Mouse (Mus musculus) midbrain, embryonic 12.5 days (tissue): ENCODE measurements around the gene Mreg. TPM values are rescaled to one million over a fixed set of nuclear protein-coding genes. Genes with fewer than 3 reads are reported as not detected.
"Not testable (repeated sequence)": the region's sequence is repeated elsewhere in the genome, so short reads cannot be mapped to it uniquely, and the experiment has no call there.

Source experiments
- ATAC-seq: fragments of 200-750 bp; cut with Nextera tagmentation; 2 replicates; pipeline ENCODE4 v1.8.0; 2017; ENCODE audit warnings: low read depth, moderate TSS enrichment, moderate library complexity; ENCODE audit not compliant: low FRiP score
- H3K27ac ChIP-seq: fragments of 300-500 bp; sonication (generic); replicated peaks from 2 replicates; pipeline ENCODE4 v1.5.1; 2016; ENCODE audit warnings: mild to moderate bottlenecking
- H3K27me3 ChIP-seq: fragments of 300-500 bp; sonication (generic); 2 replicates; pipeline ENCODE4 v1.6.1; 2016; ENCODE audit warnings: mild to moderate bottlenecking
- H3K36me3 ChIP-seq: fragments of 300-500 bp; sonication (generic); 2 replicates; pipeline ENCODE4 v1.6.1; 2016
- H3K4me1 ChIP-seq: fragments of 300-500 bp; sonication (generic); 2 replicates; pipeline ENCODE4 v1.6.1; 2016
- H3K4me2 ChIP-seq: fragments of 300-500 bp; sonication (generic); replicated peaks from 2 replicates; pipeline ENCODE4 v1.6.1; 2016; ENCODE audit warnings: mild to moderate bottlenecking, moderate library complexity
- H3K4me3 ChIP-seq: fragments of 300-500 bp; sonication (generic); 2 replicates; pipeline ENCODE4 v1.5.1; 2016; ENCODE audit warnings: mild to moderate bottlenecking
- H3K9ac ChIP-seq: fragments of 300-500 bp; sonication (generic); replicated peaks from 2 replicates; pipeline ENCODE4 v1.6.1; 2016; ENCODE audit warnings: mild to moderate bottlenecking, moderate library complexity
- H3K9me3 ChIP-seq: fragments of 300-500 bp; sonication (generic); 2 replicates; pipeline ENCODE4 v1.6.1; 2016; ENCODE audit warnings: mild to moderate bottlenecking
- WGBS: fragments of 180-500 bp; shearing (Covaris S2); methylation state at CpG from one replicate; pipeline ENCODE4 v1.1.7; 2016; 5-methylcytosine and 5-hydroxymethylcytosine counted together
- polyA plus RNA-seq: library from polyadenylated mRNA; unstranded; fragments of >200 nt; fragmentation: Nextera tagmentation; extraction: Ambion mirVana; gene quantifications from 2 replicates; pipeline ENCODE4 v1.2.1, GENCODE M21; 2016

Gene Mreg
- polyA plus RNA-seq, 1 experiment from 2014 or later = 3.1 TPM

DNA sequence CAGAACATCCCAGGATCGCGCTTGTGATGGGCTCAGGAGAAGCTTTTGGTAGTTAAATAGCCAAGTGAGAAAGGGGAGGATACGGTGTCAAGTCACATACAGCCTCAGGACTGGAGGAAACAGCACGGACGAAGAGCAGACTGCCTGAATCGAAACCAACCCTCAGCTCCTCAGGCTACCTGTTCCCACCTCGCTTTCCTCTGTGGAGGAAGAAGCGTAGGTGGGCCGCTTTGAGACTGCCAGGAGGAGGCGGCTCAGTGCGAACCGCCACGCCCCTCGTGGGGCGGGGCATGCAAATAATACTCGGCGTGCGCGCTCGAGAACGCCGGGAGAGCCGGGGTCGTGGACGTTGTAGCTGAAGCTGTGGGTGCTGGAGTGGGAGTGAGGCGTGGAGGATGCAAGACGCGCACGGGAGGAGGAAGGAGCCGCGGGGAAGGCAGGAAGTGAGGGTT lies 13.6 kb upstream of the Mreg start:
- H3K27me3 ChIP-seq = peaks cover 23% of the 10 kb centered on the region
- H3K9ac ChIP-seq = peak overlapping the region; percentile 41; the same call in 1 of the 2 replicates
- peak overlapping the region; percentile 64 for H3K4me2 ChIP-seq
- H3K4me1 ChIP-seq, H3K36me3 ChIP-seq, H3K27ac ChIP-seq, H3K9me3 ChIP-seq: not testable (repeated sequence)
- ATAC-seq = peak; percentile 92
- WGBS = 2% methylated on average over 25 of the region's 31 CpGs
- peak overlapping the region; percentile 44 for H3K4me3 ChIP-seq

DNA sequence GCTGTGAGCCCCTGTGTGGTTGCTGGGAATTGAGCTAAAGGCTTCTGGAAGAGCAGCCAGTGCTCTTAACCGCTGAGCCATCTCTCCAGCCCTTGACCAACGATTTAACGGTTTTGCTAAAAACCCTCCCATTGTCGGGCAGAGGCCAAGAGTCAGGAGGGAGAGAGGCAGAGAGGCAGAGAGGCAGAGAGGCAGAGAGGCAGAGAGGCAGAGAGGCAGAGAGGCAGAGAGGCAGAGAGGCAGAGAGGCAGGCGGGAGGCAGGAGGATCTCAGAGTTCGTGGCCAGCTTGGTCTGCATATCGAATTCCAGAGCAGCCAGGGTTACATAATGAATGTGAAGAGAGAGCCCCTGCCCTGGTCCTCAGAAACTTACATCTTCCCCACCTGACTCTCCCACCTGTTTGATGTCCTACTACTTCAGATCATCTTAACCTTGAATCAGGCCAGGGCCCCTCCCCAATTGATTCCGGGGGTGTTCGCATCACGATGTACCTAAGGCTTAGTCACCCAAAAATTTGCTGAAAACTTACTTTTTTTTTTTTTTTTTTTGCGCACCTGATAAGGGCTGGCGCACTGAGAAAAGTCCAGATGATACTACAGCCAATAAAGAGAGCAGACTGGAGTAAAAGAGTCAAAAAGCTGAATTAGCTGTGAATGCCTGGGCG lies 13.1 kb upstream of the Mreg start:
- Histone ChIP-seq H3K4me3 (peak overlapping the region; percentile 44), H3K9me3 (no peaks in the 10 kb centered on the region), H3K27ac (no peak overlapping the region), H3K9ac (0 out of 2 replicates have a peak overlapping the region, but pooled peaks have one; percentile 41), H3K4me2 (peak overlapping the region; percentile 64), H3K36me3 (no peaks in the 10 kb centered on the region), H3K4me1 (no peaks in the 10 kb centered on the region), H3K27me3 (peaks cover 23% of the 10 kb centered on the region)
- WGBS = 8% methylated on average over 13 of the region's 13 CpGs
- no peak for ATAC-seq

GRCm38 (mm10) chr1:72220008-72220407 lies 7.9 kb upstream of the Mreg start:
- WGBS = 13% methylated on average over 4 of the region's 4 CpGs
- Histone ChIP-seq H3K4me1 (no peaks in the 10 kb centered on the region), H3K9ac (no peak overlapping the region), H3K9me3 (no peaks in the 10 kb centered on the region), H3K27ac (no peak overlapping the region), H3K4me2 (no peak overlapping the region), H3K36me3 (no peaks in the 10 kb centered on the region), H3K27me3 (peaks cover 19% of the 10 kb centered on the region), H3K4me3 (no peak overlapping the region)
- ATAC-seq = no peak

DNA sequence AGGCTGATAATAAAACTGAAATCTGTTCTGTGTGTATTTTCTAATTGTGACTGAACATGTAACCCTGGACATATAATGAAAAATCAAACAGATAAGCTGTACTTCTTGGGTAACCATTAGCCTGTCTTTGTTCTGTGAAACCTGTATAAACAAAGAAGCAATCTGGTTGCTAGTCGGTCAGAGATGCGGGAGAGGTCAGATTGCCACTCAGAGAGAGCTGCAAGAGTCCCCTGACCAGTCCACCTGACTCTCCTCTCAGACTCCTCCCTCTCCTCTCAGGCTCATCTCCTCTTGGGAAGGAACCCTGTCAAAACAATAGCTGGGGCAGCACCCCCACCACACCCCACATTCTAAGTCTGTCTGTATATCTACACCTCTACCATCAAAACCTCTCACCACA lies 7.0 kb upstream of the Mreg start:
- 39% methylated on average over 2 of the region's 2 CpGs for WGBS
- ATAC-seq = no peak
- H3K4me2 ChIP-seq = no peak overlapping the region

DNA sequence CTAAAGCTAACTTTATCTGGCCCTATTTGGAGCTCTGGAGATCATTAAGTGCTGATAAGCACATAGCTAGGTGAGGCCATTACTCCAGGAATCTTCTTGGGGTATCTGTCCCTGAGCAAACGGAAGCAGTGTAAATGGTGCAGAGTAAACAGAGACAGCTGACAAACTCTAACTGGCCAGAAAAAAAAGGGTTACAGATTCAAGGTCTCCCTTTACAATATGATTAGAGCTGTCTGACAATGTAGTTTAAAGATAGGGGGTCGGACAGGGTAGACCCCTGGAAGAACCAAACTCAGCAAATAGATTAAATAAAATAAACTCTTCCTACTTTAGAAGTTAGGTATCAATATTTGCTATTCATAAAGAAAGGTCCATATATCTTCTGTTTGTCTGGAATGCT lies 6.5 kb upstream of the Mreg start:
- no peak overlapping the region for H3K4me2 ChIP-seq
- H3K27me3 ChIP-seq = peaks cover 8% of the 10 kb centered on the region
- no peak overlapping the region for H3K9ac ChIP-seq
- no peak for ATAC-seq
- no peaks in the 10 kb centered on the region for H3K9me3 ChIP-seq
- H3K36me3 ChIP-seq = no peaks in the 10 kb centered on the region
- no peak overlapping the region for H3K27ac ChIP-seq
- H3K4me3 ChIP-seq = no peak overlapping the region
- H3K4me1 ChIP-seq = 0 out of 2 replicates have a peak, but pooled peaks cover 3% of the 10 kb centered on the region
- 78% methylated on average over 2 of the region's 2 CpGs for WGBS

More for the DNA sequence above, 7.0 kb upstream of the Mreg start:
- H3K27me3 ChIP-seq = peaks cover 12% of the 10 kb centered on the region
- no peak overlapping the region for H3K9ac ChIP-seq
- H3K4me3 ChIP-seq = no peak overlapping the region
- no peaks in the 10 kb centered on the region for H3K9me3 ChIP-seq
- H3K27ac ChIP-seq = no peak overlapping the region
- H3K4me1 ChIP-seq = 0 out of 2 replicates have a peak, but pooled peaks cover 3% of the 10 kb centered on the region
- H3K36me3 ChIP-seq = no peaks in the 10 kb centered on the region

DNA sequence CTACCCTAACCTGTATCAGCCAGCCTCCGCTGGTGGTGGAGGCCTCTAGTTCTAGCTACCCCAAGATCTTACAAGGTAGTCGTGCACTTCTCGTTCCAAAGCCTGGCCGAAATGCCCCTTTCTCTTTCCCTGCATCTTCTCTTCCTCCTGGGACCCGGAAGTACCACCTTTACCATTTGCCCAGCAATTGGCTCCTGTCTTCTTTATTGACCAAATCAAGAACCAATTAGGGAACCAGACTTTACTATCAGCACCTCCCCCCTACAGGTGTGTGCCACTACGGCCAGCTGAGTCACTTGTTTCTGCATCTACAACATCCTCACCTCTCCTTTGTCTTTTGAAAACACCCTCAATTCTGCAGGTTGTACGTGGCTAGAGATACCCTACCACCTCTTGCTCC lies 4.7 kb upstream of the Mreg start:
- no peaks in the 10 kb centered on the region for H3K36me3 ChIP-seq
- H3K4me3 ChIP-seq = no peak overlapping the region
- 83% methylated on average over 7 of the region's 7 CpGs for WGBS
- H3K4me2 ChIP-seq = no peak overlapping the region
- 0 out of 2 replicates have a peak, but pooled peaks cover 6% of the 10 kb centered on the region for H3K4me1 ChIP-seq
- no peaks in the 10 kb centered on the region for H3K9me3 ChIP-seq
- H3K9ac ChIP-seq = no peak overlapping the region
- no peak overlapping the region for H3K27ac ChIP-seq
- no peak for ATAC-seq
- H3K27me3 ChIP-seq = peaks cover 2% of the 10 kb centered on the region; the same call in 1 of the 2 replicates

DNA sequence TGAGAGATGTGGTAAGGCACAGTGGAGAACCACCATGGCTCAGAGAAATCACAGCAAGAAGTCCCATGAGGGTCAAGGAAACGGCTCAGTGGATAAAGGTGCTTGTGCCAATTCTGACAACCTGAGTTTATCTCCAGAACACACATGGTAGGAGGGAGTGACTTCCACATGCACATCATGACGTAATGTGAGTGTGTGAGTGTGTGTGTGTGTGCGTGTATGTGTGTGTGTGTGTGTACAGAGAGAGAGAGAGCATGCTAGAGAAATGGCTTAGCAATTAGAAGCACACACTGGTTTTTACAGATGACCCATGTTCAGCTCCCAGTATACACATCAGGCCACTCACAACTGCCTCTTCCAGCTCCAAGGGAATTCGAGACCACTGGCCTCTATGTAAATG lies 3.1 kb upstream of the Mreg start:
- H3K4me2 ChIP-seq = no peak overlapping the region
- peaks cover 14% of the 10 kb centered on the region for H3K27me3 ChIP-seq
- H3K4me3 ChIP-seq = no peak overlapping the region
- no peak overlapping the region for H3K9ac ChIP-seq
- no peak overlapping the region for H3K27ac ChIP-seq
- no peak for ATAC-seq
- peaks cover 15% of the 10 kb centered on the region; the same call in 1 of the 2 replicates for H3K4me1 ChIP-seq
- 83% methylated on average over 4 of the region's 4 CpGs for WGBS
- H3K9me3 ChIP-seq = no peaks in the 10 kb centered on the region
- H3K36me3 ChIP-seq = no peaks in the 10 kb centered on the region

- H3K27ac ChIP-seq = no peak overlapping the region
- ATAC-seq = no peak
- H3K36me3 ChIP-seq = no peaks in the 10 kb centered on the region
- H3K9ac ChIP-seq = no peak overlapping the region
- H3K27me3 ChIP-seq = peaks cover 14% of the 10 kb centered on the region
- 59% methylated on average over 7 of the region's 7 CpGs for WGBS
- H3K9me3 ChIP-seq = no peaks in the 10 kb centered on the region
- no peak overlapping the region for H3K4me3 ChIP-seq
- H3K4me2 ChIP-seq = no peak overlapping the region
- peaks cover 15% of the 10 kb centered on the region; the same call in 1 of the 2 replicates for H3K4me1 ChIP-seq
Observed at GRCm38 (mm10) chr1:72214470-72214961, 2.4 kb upstream of the Mreg start.

- Histone ChIP-seq H3K9me3 (no peaks in the 10 kb centered on the region), H3K27me3 (peaks cover 14% of the 10 kb centered on the region), H3K36me3 (no peaks in the 10 kb centered on the region), H3K4me3 (no peak overlapping the region), H3K27ac (no peak overlapping the region), H3K9ac (no peak overlapping the region), H3K4me2 (no peak overlapping the region), H3K4me1 (peaks cover 15% of the 10 kb centered on the region; the same call in 1 of the 2 replicates)
- WGBS = 85% methylated on average over 3 of the region's 3 CpGs
- no peak for ATAC-seq
Observed at GRCm38 (mm10) chr1:72213954-72214353, 1.8 kb upstream of the Mreg start.

- Histone ChIP-seq H3K4me2 (peak overlapping the region; percentile 96), H3K27me3 (peaks cover 14% of the 10 kb centered on the region), H3K9me3 (no peaks in the 10 kb centered on the region), H3K9ac (peak overlapping the region; percentile 78), H3K36me3 (no peaks in the 10 kb centered on the region), H3K4me3 (peak overlapping the region; percentile 74), H3K27ac (no peak overlapping the region), H3K4me1 (peaks cover 15% of the 10 kb centered on the region; the same call in 1 of the 2 replicates)
- ATAC-seq = no peak
- 25% methylated on average over 17 of the region's 17 CpGs for WGBS
Observed at GRCm38 (mm10) chr1:72210803-72211679, 1.1 kb downstream of the Mreg start.

- Histone ChIP-seq H3K9ac (no peak overlapping the region), H3K27ac (no peak overlapping the region), H3K4me3 (no peak overlapping the region), H3K27me3 (peaks cover 14% of the 10 kb centered on the region), H3K4me1 (peaks cover 12% of the 10 kb centered on the region; the same call in 1 of the 2 replicates), H3K36me3 (no peaks in the 10 kb centered on the region), H3K9me3 (no peaks in the 10 kb centered on the region), H3K4me2 (no peak overlapping the region)
- WGBS = 92% methylated on average over 5 of the region's 5 CpGs
- no peak for ATAC-seq
Observed at GRCm38 (mm10) chr1:72208095-72208494, 4.0 kb downstream of the Mreg start.

DNA sequence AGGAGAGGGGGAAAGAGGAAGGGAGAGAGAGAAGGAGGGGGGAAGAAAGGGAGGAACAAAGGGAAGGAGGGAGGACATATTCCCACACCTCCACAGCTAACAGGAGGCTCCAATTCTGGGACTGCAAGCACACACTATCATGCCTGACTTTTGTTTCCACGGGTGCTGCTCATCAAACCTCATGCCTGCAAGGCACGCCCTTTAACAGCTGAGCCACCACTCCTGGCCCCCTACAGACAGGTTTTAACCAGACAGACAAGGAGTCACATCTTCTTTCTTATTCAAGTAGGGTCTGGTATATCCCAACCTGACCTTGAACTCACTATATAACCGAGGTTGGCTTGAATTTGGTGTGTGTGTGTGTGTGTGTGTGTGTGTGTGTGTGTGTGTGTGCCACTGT lies 7.0 kb downstream of the Mreg start:
- Histone ChIP-seq H3K9ac (no peak overlapping the region), H3K4me1 (no peaks in the 10 kb centered on the region), H3K36me3 (no peaks in the 10 kb centered on the region), H3K4me2 (no peak overlapping the region), H3K27me3 (no peaks in the 10 kb centered on the region), H3K27ac (no peak overlapping the region), H3K4me3 (no peak overlapping the region), H3K9me3 (no peaks in the 10 kb centered on the region)
- 67% methylated on average over 3 of the region's 3 CpGs for WGBS
- no peak for ATAC-seq
